Mouse (Mus musculus) adrenal gland, postnatal 14 days (tissue): ENCODE measurements around the gene Dvl2. TPM values are rescaled to one million over a fixed set of nuclear protein-coding genes. Genes with fewer than 3 reads are reported as not detected.
A peak's percentile ranks its signal among the peaks of the same experiment; 100 is the strongest.

Experiments
- DNase-seq: peaks from one replicate; pipeline ENCODE4 v3.0.0; 2021; ENCODE audit warnings: mixed read lengths
- total RNA-seq: library from RNA; stranded (reverse); gene quantifications from 2 replicates; pipeline ENCODE4 v1.2.3, GENCODE M21; 2021

Dvl2 gene
- total RNA-seq, 1 experiment from 2014 or later, result 16.0 TPM

- DNase-seq, result no peak
Measured at GRCm38 (mm10) chr11:70028401-70029129, 28.2 kb downstream of the Dvl2 start.

GRCm38 (mm10) chr11:70029130-70029801, 28.9 kb downstream of the Dvl2 start:
- peak; percentile 81 for DNase-seq

GRCm38 (mm10) chr11:70029829-70030550, 29.6 kb downstream of the Dvl2 start:
- no peak for DNase-seq

GRCm38 (mm10) chr11:70030651-70031320, 30.4 kb downstream of the Dvl2 start:
- DNase-seq, result no peak

GRCm38 (mm10) chr11:70031321-70031670, 30.9 kb downstream of the Dvl2 start:
- no peak for DNase-seq

GRCm38 (mm10) chr11:70038174-70038573, 37.8 kb downstream of the Dvl2 start:
- no peak for DNase-seq

GRCm38 (mm10) chr11:70039631-70040030, 39.2 kb downstream of the Dvl2 start:
- no peak for DNase-seq

GRCm38 (mm10) chr11:70040184-70040583, 39.8 kb downstream of the Dvl2 start:
- DNase-seq, result no peak

- no peak for DNase-seq
Measured at GRCm38 (mm10) chr11:70042309-70043085, 42.1 kb downstream of the Dvl2 start.

- no peak for DNase-seq
Measured at GRCm38 (mm10) chr11:70043665-70044064, 43.3 kb downstream of the Dvl2 start.

- DNase-seq, result no peak
Measured at GRCm38 (mm10) chr11:70045435-70045834, 45.0 kb downstream of the Dvl2 start.

GRCm38 (mm10) chr11:70049366-70049765, 49.0 kb downstream of the Dvl2 start:
- no peak for DNase-seq

GRCm38 (mm10) chr11:70049816-70050215, 49.4 kb downstream of the Dvl2 start:
- peak; percentile 40 for DNase-seq

GRCm38 (mm10) chr11:70053156-70053555, 52.8 kb downstream of the Dvl2 start:
- no peak for DNase-seq

GRCm38 (mm10) chr11:70053898-70054570, 53.6 kb downstream of the Dvl2 start, which contains the start of gene Asgr1:
Gene Asgr1, plus strand, starts transcription at chr11:70054085.
- DNase-seq, result no peak

- DNase-seq, result peak; percentile 87
Measured at GRCm38 (mm10) chr11:70055618-70056214, 55.3 kb downstream of the Dvl2 start.

GRCm38 (mm10) chr11:70057805-70058204, 57.4 kb downstream of the Dvl2 start:
- no peak for DNase-seq

- no peak for DNase-seq
Measured at GRCm38 (mm10) chr11:70059930-70060329, 59.5 kb downstream of the Dvl2 start.
